ENCODE assay signal across 8 mouse cellular contexts in the genomic region with DNA sequence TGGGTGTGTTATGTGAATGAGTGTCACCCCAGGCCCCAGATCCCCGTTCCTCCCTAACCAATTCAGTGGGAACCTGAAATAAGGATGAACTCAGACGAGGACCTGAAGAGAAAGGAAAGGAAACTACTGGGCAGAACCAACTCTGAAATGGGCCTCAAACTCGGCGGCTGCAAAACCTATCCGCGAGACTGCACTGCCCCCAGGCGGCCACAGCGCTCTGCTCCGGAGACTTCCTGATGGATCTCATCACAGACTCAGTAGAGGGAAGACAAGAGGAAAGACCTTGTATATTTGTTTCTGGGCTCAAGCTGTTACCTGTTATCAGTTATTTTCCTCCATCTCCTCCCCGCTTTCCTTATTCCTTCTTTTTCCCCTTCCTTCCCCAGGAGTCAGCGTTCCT. TPM values are rescaled to one million over a fixed set of nuclear protein-coding genes. Genes with fewer than 3 reads are reported as not detected.
DNase-seq lines count a peak whose midpoint lies in the region; ATAC-seq and TF ChIP-seq lines count a peak whose summit lies in the region.

No protein-coding gene starts in this region.

- WGBS in hindbrain, embryonic 10.5 days: 9% methylated on average over 11 of the region's 11 CpGs
- WGBS in lung, embryonic 16.5 days: 10% methylated on average over 11 of the region's 11 CpGs

- POLR2A ChIA-PET in Patski (lab: Charles Lee): no interaction called here

- peaks cover 17% of the 10 kb centered on the region for H3K4me1 ChIP-seq in hindbrain, embryonic 10.5 days (replicated peaks)
- H3K4me1 ChIP-seq in lung, embryonic 16.5 days (replicated peaks; ENCODE audit: control insufficient read depth, insufficient read depth, low read length): no peaks in the 10 kb centered on the region

- peak; percentile 17 for DNase-seq in Patski (ENCODE audit: low read depth, low spot score)
- DNase-seq in cerebellum, adult 9-11 months: peak; percentile 68
- peak; percentile 29 to 89 for DNase-seq in frontal cortex, adult 2 months (ENCODE audit: extremely low spot score in 1 of 2, low spot score in 1 of 2)
- peak; percentile 77 for DNase-seq in hindbrain, embryonic 10.5 days (ENCODE audit: low spot score)
- peak; percentile 88 to 89 for DNase-seq in layer of hippocampus, postnatal 10 days (ENCODE audit: low spot score in 2 of 2)
- DNase-seq in retina, adult 2 months (ENCODE audit: low read depth, low spot score): peak; percentile 33
- DNase-seq in thymus, postnatal 25 days: peak; percentile 71

- H3K4me2 ChIP-seq in lung, embryonic 16.5 days (ENCODE audit: low read depth, low read length): peak overlapping the region; percentile 52

- no peaks in the 10 kb centered on the region for H3K9me3 ChIP-seq in hindbrain, embryonic 10.5 days
- no peaks in the 10 kb centered on the region for H3K9me3 ChIP-seq in lung, embryonic 16.5 days (ENCODE audit: control insufficient read depth, low read length)

- H3K9ac ChIP-seq in lung, embryonic 16.5 days (ENCODE audit: low read length): peak overlapping the region; percentile 59

- CTCF ChIA-PET in Patski (lab: Charles Lee): interaction anchor here (0.9 to 3.2 kb wide), 7 partner anchors 11 to 243 kb away, joined by 3 to 23 read pairs (median 4); no protein-coding TSS in a partner anchor

- H3K27ac ChIP-seq in hindbrain, embryonic 10.5 days: no peak overlapping the region
- H3K27ac ChIP-seq in lung, embryonic 16.5 days (ENCODE audit: low read length): no peak overlapping the region

- H3K27me3 ChIP-seq in Patski: no peaks in the 10 kb centered on the region
- peaks cover 7% of the 10 kb centered on the region; the same call in 1 of the 2 replicates for H3K27me3 ChIP-seq in hindbrain, embryonic 10.5 days (ENCODE audit: insufficient read depth, poor library complexity, severe bottlenecking)
- no peaks in the 10 kb centered on the region for H3K27me3 ChIP-seq in lung, embryonic 16.5 days (ENCODE audit: control insufficient read depth, insufficient read depth, low read depth, low read length)

- TF ChIP-seq CTCF in Patski (IDR thresholded peaks at IDR 0.05): peak; percentile 98

- in situ Hi-C loops in Patski (cut with MboI; ENCODE audit: low pct_unique_long_range_greater_than_20kb): loop anchor here (5.0 to 25.0 kb wide), 3 partner anchors 88 to 531 kb away; partner anchors contain the start of gene Snta1

- no peaks in the 10 kb centered on the region for H3K36me3 ChIP-seq in hindbrain, embryonic 10.5 days
- H3K36me3 ChIP-seq in lung, embryonic 16.5 days (ENCODE audit: control insufficient read depth, insufficient read depth, low read length): no peaks in the 10 kb centered on the region

- peak; percentile 44 for ATAC-seq in Patski
- ATAC-seq in lung, embryonic 16.5 days (ENCODE audit: low read depth): peak; percentile 78

- H3K4me3 ChIP-seq in hindbrain, embryonic 10.5 days: peak overlapping the region; percentile 25; the same call in 1 of the 2 replicates
- H3K4me3 ChIP-seq in lung, embryonic 16.5 days (ENCODE audit: low read length): peak overlapping the region; percentile 36

RNA-seq across cellular contexts. Expression of gene Eif2s2, which starts 50.4 kb away (rescaled TPM):
- polyA plus RNA-seq in Patski (2021): 175 TPM
- polyA plus RNA-seq in frontal cortex, adult 2 months (2012; rRNA removed): 39.9 and 44.1 TPM in 2 replicates
- 74.1 and 109 TPM in 2 replicates for polyA plus RNA-seq in hindbrain, embryonic 10.5 days (2016; fragmentation: Nextera tagmentation; extraction: Ambion mirVana)
- 10 to 100 TPM; 81.3 to 86.1 TPM for total RNA-seq in layer of hippocampus, postnatal 10 days (2021)
- polyA plus RNA-seq in lung, embryonic 16.5 days (2015; fragmentation: Nextera tagmentation; extraction: Ambion mirVana): 68.5 and 82.1 TPM in 2 replicates

Comparison
In these comparisons a context has a peak if more than half of its experiments do, and no peak if none do; other contexts are left out.
1. DNase-seq: peak in every context shown above with its lines; median percentile 88 in layer of hippocampus, postnatal 10 days; 77 in hindbrain, embryonic 10.5 days; 71 in thymus, postnatal 25 days; 68 in cerebellum, adult 9-11 months; 59 in frontal cortex, adult 2 months; 33 in retina, adult 2 months; 17 in Patski.